Mouse (Mus musculus): ENCODE measurements around the gene Tmem39a.

GRCm38 (mm10) chr16:38519140-38519539, 39.4 kb upstream of the Tmem39a start:
- TF ChIP-seq POLR2A (IDR thresholded peaks at IDR 0.05; ENCODE audit: control insufficient read depth, extremely low read depth, insufficient read depth, low read length, poor library complexity) (no peak), CTCF (IDR thresholded peaks at IDR 0.05; ENCODE audit: borderline replicate concordance, control insufficient read depth, extremely low read depth, insufficient read depth, low read length, poor library complexity) (no peak)
